ENCODE assay signal across 18 mouse cellular contexts in genomic region chr4:91093885-91094284, GRCm38 (mm10).
A peak's percentile ranks its signal among the peaks of the same experiment; 100 is the strongest.
DNase-seq lines count a peak whose midpoint lies in the region; ATAC-seq and TF ChIP-seq lines count a peak whose summit lies in the region.
"Had no signal": no experiment of that assay in that cellular context is flagged by ENCODE, and none has a peak within 500 bp of the region (broad histone marks: within the 10 kb centered on the region; RNA-seq: fewer than 3 reads in every experiment).

No protein-coding gene starts in this region.

- WGBS in heart, postnatal 0 days = 25% methylated on average over 4 of the region's 4 CpGs
- 86% methylated on average over 4 of the region's 4 CpGs for WGBS in hindbrain, embryonic 10.5 days

- no peaks in the 10 kb centered on the region for H3K9me3 ChIP-seq in heart, postnatal 0 days (replicated peaks; ENCODE audit: control insufficient read depth, low read length)
- H3K9me3 ChIP-seq in hindbrain, embryonic 10.5 days = no peaks in the 10 kb centered on the region
- H3K9me3 ChIP-seq: embryonic facial prominence, embryonic 10.5 days; embryonic facial prominence, embryonic 12.5 days had no signal

- no peak overlapping the region for H3K4me3 ChIP-seq in heart, postnatal 0 days (ENCODE audit: low read depth, low read length)
- no peak overlapping the region for H3K4me3 ChIP-seq in hindbrain, embryonic 10.5 days
- H3K4me3 ChIP-seq: embryonic facial prominence, embryonic 10.5 days; embryonic facial prominence, embryonic 12.5 days had no signal

- H3K36me3 ChIP-seq in heart, postnatal 0 days (replicated peaks; ENCODE audit: control insufficient read depth, insufficient read depth, low read length) = no peaks in the 10 kb centered on the region
- no peaks in the 10 kb centered on the region for H3K36me3 ChIP-seq in hindbrain, embryonic 10.5 days
- H3K36me3 ChIP-seq: embryonic facial prominence, embryonic 10.5 days; embryonic facial prominence, embryonic 12.5 days had no signal

- H3K9ac ChIP-seq in heart, postnatal 0 days (replicated peaks; ENCODE audit: low read depth, low read length) = no peak overlapping the region
- H3K9ac ChIP-seq: embryonic facial prominence, embryonic 12.5 days had no signal

- intact Hi-C loops in heart, postnatal 36 days (cut with DNase I) = no loop called here

- TF ChIP-seq EP300 in heart, postnatal 0 days (IDR thresholded peaks at IDR 0.05; ENCODE audit: low read depth) = no peak

- no peak overlapping the region for H3K27ac ChIP-seq in heart, postnatal 0 days (ENCODE audit: low read depth)
- no peak overlapping the region for H3K27ac ChIP-seq in hindbrain, embryonic 10.5 days
- H3K27ac ChIP-seq: embryonic facial prominence, embryonic 10.5 days; embryonic facial prominence, embryonic 12.5 days had no signal

- no peak for DNase-seq in frontal cortex, postnatal 14 days (ENCODE audit: low spot score in 2 of 2)
- peak; percentile 21 for DNase-seq in heart, postnatal 0 days (ENCODE audit: low spot score)
- no peak for DNase-seq in heart, postnatal 36 days
- peak; percentile 57 for DNase-seq in brain, adult 2 months (ENCODE audit: low read depth, low spot score)
- DNase-seq in hindbrain, embryonic 10.5 days (ENCODE audit: low spot score) = no peak
- DNase-seq: adrenal gland, adult 2 months; adrenal gland, postnatal 10 days; adrenal gland, postnatal 25 days; cerebellum, adult 11-12 months; cerebellum, adult 2 months; cerebellum, adult 9-10 months; cerebellum, postnatal 10 days; cerebellum, postnatal 25 days had no signal

- peaks cover 12% of the 10 kb centered on the region; the same call in 1 of the 2 replicates for H3K4me1 ChIP-seq in heart, postnatal 0 days (ENCODE audit: control insufficient read depth, insufficient read depth)
- no peaks in the 10 kb centered on the region for H3K4me1 ChIP-seq in hindbrain, embryonic 10.5 days (replicated peaks)
- H3K4me1 ChIP-seq: embryonic facial prominence, embryonic 10.5 days; embryonic facial prominence, embryonic 12.5 days had no signal

- TF ChIP-seq CTCF in heart, postnatal 0 days (IDR thresholded peaks at IDR 0.05; ENCODE audit: low read depth) = no peak

- ATAC-seq in frontal cortex, adult (ENCODE audit: low TSS enrichment) = peak; percentile 50
- no peak; the same call in 1 of the 2 replicates for ATAC-seq in heart, postnatal 0 days (ENCODE audit: insufficient read depth, low read depth)
- ATAC-seq: forebrain, embryonic 14.5 days; forebrain, embryonic 16.5 days had no signal

- H3K27me3 ChIP-seq in heart, postnatal 0 days (ENCODE audit: control insufficient read depth, insufficient read depth, low read length) = no peaks in the 10 kb centered on the region
- no peaks in the 10 kb centered on the region for H3K27me3 ChIP-seq in hindbrain, embryonic 10.5 days (ENCODE audit: insufficient read depth, poor library complexity, severe bottlenecking)
- H3K27me3 ChIP-seq: embryonic facial prominence, embryonic 12.5 days had no signal

- H3K4me2 ChIP-seq in heart, postnatal 0 days (ENCODE audit: low read depth, low read length) = no peak overlapping the region
- H3K4me2 ChIP-seq: embryonic facial prominence, embryonic 12.5 days had no signal

Comparison
In these comparisons a context has a peak if more than half of its experiments do, and no peak if none do; other contexts are left out.
1. DNase-seq: peak in heart, postnatal 0 days (single experiment) and brain, adult 2 months (single experiment); none in frontal cortex, postnatal 14 days (0 of 2), heart, postnatal 36 days (0 of 2) and hindbrain, embryonic 10.5 days (single experiment).